Mouse (Mus musculus) retina, embryonic 14.5 days (tissue): ENCODE data around the gene Arid5b.

ENCODE experiments used
- DNase-seq: peaks from one replicate; pipeline ENCODE4 v3.0.0-alpha.2; 2015; ENCODE audit warnings: low spot score

Arid5b gene

GRCm38 (mm10) chr10:68236956-68237455 lies 41.5 kb downstream of the Arid5b start:
- DNase-seq, result no peak

- no peak for DNase-seq
Measured at GRCm38 (mm10) chr10:68231385-68232182, 47.0 kb downstream of the Arid5b start.

- DNase-seq, result no peak
Measured at GRCm38 (mm10) chr10:68230653-68231384, 47.7 kb downstream of the Arid5b start.

GRCm38 (mm10) chr10:68229640-68230565 lies 48.6 kb downstream of the Arid5b start:
- DNase-seq, result no peak

- DNase-seq, result no peak
Measured at GRCm38 (mm10) chr10:68222676-68223075, 55.9 kb downstream of the Arid5b start.

- DNase-seq, result no peak
Measured at GRCm38 (mm10) chr10:68222012-68222411, 56.5 kb downstream of the Arid5b start.

- DNase-seq, result no peak
Measured at GRCm38 (mm10) chr10:68219327-68219726, 59.2 kb downstream of the Arid5b start.

- DNase-seq, result no peak
Measured at GRCm38 (mm10) chr10:68218678-68219077, 59.9 kb downstream of the Arid5b start.

GRCm38 (mm10) chr10:68214809-68215468 lies 63.6 kb downstream of the Arid5b start:
- no peak for DNase-seq

GRCm38 (mm10) chr10:68212061-68212915 lies 66.3 kb downstream of the Arid5b start:
- DNase-seq, result peak; percentile 14

GRCm38 (mm10) chr10:68211514-68211913 lies 67.0 kb downstream of the Arid5b start:
- DNase-seq, result no peak

- DNase-seq, result no peak
Measured at GRCm38 (mm10) chr10:68210025-68210642, 68.4 kb downstream of the Arid5b start.

GRCm38 (mm10) chr10:68208670-68209065 lies 69.9 kb downstream of the Arid5b start:
- no peak for DNase-seq

GRCm38 (mm10) chr10:68207803-68208669 lies 70.5 kb downstream of the Arid5b start:
- DNase-seq, result peak; percentile 43

GRCm38 (mm10) chr10:68204391-68204790 lies 74.1 kb downstream of the Arid5b start:
- DNase-seq, result no peak

GRCm38 (mm10) chr10:68203860-68204259 lies 74.7 kb downstream of the Arid5b start:
- no peak for DNase-seq

- no peak for DNase-seq
Measured at GRCm38 (mm10) chr10:68203322-68203721, 75.2 kb downstream of the Arid5b start.

GRCm38 (mm10) chr10:68199440-68199839 lies 79.1 kb downstream of the Arid5b start:
- DNase-seq, result no peak

GRCm38 (mm10) chr10:68196324-68196723 lies 82.2 kb downstream of the Arid5b start:
- DNase-seq, result no peak
